Mouse (Mus musculus): ENCODE data around the gene Sorcs3.

DNA sequence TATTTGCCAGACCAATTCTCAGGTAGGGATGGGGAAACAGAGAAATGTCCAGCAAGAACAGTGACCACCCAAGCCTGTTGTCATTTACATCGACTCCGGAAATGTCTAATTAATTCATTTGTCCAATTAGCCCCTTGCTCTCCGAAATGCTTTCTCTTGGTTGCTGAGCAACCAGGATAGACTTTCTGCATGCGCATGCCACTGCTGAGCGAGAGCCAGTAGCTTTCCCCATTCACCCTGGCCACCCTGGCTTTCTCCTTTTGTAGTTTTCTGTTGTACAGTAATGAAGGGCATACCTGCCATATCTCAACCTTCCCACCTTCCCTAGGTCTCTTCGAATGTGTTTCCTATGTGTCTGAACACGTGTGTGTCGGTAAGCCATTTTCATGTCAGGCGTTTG lies 32.6 kb downstream of the Sorcs3 start:
- TF ChIP-seq CTCF (conservative IDR thresholded peaks at IDR 0.05; ENCODE audit: insufficient read depth, insufficient read length, low read depth, low read length) (no peak), POLR2A (IDR thresholded peaks at IDR 0.05; ENCODE audit: low read depth, low read length) (no peak)
